Mouse (Mus musculus): ENCODE results near the gene Kif17.

GRCm38 (mm10) chr4:138313021-138313420 lies 62.8 kb downstream of the Kif17 start:
- TF ChIP-seq ZC3H11A (IDR thresholded peaks at IDR 0.05; ENCODE audit: borderline replicate concordance, low read depth, low read length) (no peak), CHD2 (IDR thresholded peaks at IDR 0.05; ENCODE audit: low read depth, low read length) (no peak), ZNF384 (IDR thresholded peaks at IDR 0.05; ENCODE audit: low read depth, low read length) (no peak), HCFC1 (IDR thresholded peaks at IDR 0.05; ENCODE audit: borderline replicate concordance, insufficient read depth, low read length) (no peak)
